In genomic region chr7:137979361-137979760, GRCm38 (mm10) we compare ENCODE assay signal across 26 mouse cellular contexts.
"Had no signal": no experiment of that assay in that cellular context is flagged by ENCODE, and none has a peak within 500 bp of the region (broad histone marks: within the 10 kb centered on the region; RNA-seq: fewer than 3 reads in every experiment).

No protein-coding gene starts in this region.

- H3K4me3 ChIP-seq: embryonic facial prominence, embryonic 10.5 days; embryonic facial prominence, embryonic 12.5 days; embryonic facial prominence, embryonic 13.5 days; embryonic facial prominence, embryonic 15.5 days; erythroblast, embryonic 14.5 days; forebrain, embryonic 10.5 days; forebrain, embryonic 12.5 days; forebrain, embryonic 13.5 days; forebrain, embryonic 15.5 days; gastrocnemius, adult 2 months; heart, adult 2 months had no signal

- H3K27ac ChIP-seq: embryonic facial prominence, embryonic 10.5 days; embryonic facial prominence, embryonic 12.5 days; embryonic facial prominence, embryonic 13.5 days; embryonic facial prominence, embryonic 15.5 days; forebrain, embryonic 10.5 days; forebrain, embryonic 12.5 days; forebrain, embryonic 13.5 days; forebrain, embryonic 15.5 days; gastrocnemius, adult 2 months; heart, adult 2 months had no signal

- H3K4me1 ChIP-seq: embryonic facial prominence, embryonic 10.5 days; embryonic facial prominence, embryonic 12.5 days; embryonic facial prominence, embryonic 13.5 days; embryonic facial prominence, embryonic 15.5 days; forebrain, embryonic 10.5 days; forebrain, embryonic 12.5 days; forebrain, embryonic 13.5 days; forebrain, embryonic 15.5 days had no signal

- H3K9ac ChIP-seq: embryonic facial prominence, embryonic 12.5 days; embryonic facial prominence, embryonic 13.5 days; embryonic facial prominence, embryonic 15.5 days; forebrain, embryonic 12.5 days; forebrain, embryonic 13.5 days; forebrain, embryonic 15.5 days; forebrain, postnatal 0 days had no signal

- DNase-seq: cerebellum, adult 2 months; cerebellum, adult 8-10 months; cerebellum, adult 9-10 months; cerebellum, adult 9-11 months; cerebellum, postnatal 10 days; cerebellum, postnatal 14 days; cerebellum, postnatal 25 days; cerebellum, postnatal 36 days; embryo, embryonic 11 days; forebrain, postnatal 0 days; gastrocnemius, adult 2 months; gastrocnemius, postnatal 10 days; gastrocnemius, postnatal 14 days; gastrocnemius, postnatal 25 days; gastrocnemius, postnatal 36 days; heart, adult 18-20 months; heart, adult 2 months had no signal

- H3K36me3 ChIP-seq: embryonic facial prominence, embryonic 10.5 days; embryonic facial prominence, embryonic 12.5 days; embryonic facial prominence, embryonic 13.5 days; embryonic facial prominence, embryonic 15.5 days; forebrain, embryonic 10.5 days; forebrain, embryonic 12.5 days; forebrain, embryonic 15.5 days had no signal

- H3K27me3 ChIP-seq: embryonic facial prominence, embryonic 12.5 days; embryonic facial prominence, embryonic 15.5 days; forebrain, embryonic 12.5 days; forebrain, embryonic 13.5 days; forebrain, embryonic 15.5 days had no signal
